Mouse (Mus musculus) midbrain, embryonic 14.5 days (tissue): ENCODE measurements around the gene Crbn. TPM values are rescaled to one million over a fixed set of nuclear protein-coding genes. Genes with fewer than 3 reads are reported as not detected.

ENCODE experiments used
- ATAC-seq: fragments of 200-750 bp; cut with Nextera tagmentation; 2 replicates; pipeline ENCODE4 v1.8.0; 2017; ENCODE audit warnings: moderate number of reproducible peaks, moderate library complexity; ENCODE audit not compliant: low FRiP score, low TSS enrichment
- DNase-seq: peaks from one replicate; pipeline ENCODE4 v3.0.0-alpha.2; 2015
- H3K27ac ChIP-seq: fragments of 300-500 bp; sonication (generic); replicated peaks from 2 replicates; pipeline ENCODE4 v1.5.1; 2014; ENCODE audit warnings: mild to moderate bottlenecking, low read depth, low read length, moderate library complexity
- H3K27me3 ChIP-seq: fragments of 300-500 bp; sonication (generic); 2 replicates; pipeline ENCODE4 v1.6.1; 2014; ENCODE audit warnings: low read length, control low read depth, mixed read lengths; ENCODE audit not compliant: control insufficient read depth, insufficient read depth
- H3K36me3 ChIP-seq: fragments of 300-500 bp; sonication (generic); 2 replicates; pipeline ENCODE4 v1.6.1; 2014; ENCODE audit warnings: low read length, control low read depth; ENCODE audit not compliant: control insufficient read depth, insufficient read depth
- H3K4me1 ChIP-seq: fragments of 300-500 bp; sonication (generic); 2 replicates; pipeline ENCODE4 v1.6.1; 2014; ENCODE audit warnings: mild to moderate bottlenecking, antibody characterized with exemption, low read length, control low read depth; ENCODE audit not compliant: control insufficient read depth, insufficient read depth
- H3K4me2 ChIP-seq: fragments of 300-500 bp; sonication (generic); 2 replicates; pipeline ENCODE4 v1.6.1; 2014; ENCODE audit warnings: mild to moderate bottlenecking, low read length, moderate library complexity
- H3K4me3 ChIP-seq: fragments of 300-500 bp; sonication (generic); replicated peaks from 2 replicates; pipeline ENCODE4 v1.5.1; 2014; ENCODE audit warnings: low read depth, low read length
- H3K9ac ChIP-seq: fragments of 300-500 bp; sonication (generic); replicated peaks from 2 replicates; pipeline ENCODE4 v1.6.1; 2014; ENCODE audit warnings: mild to moderate bottlenecking, low read length, moderate library complexity
- H3K9me3 ChIP-seq: fragments of 300-500 bp; sonication (generic); 2 replicates; pipeline ENCODE4 v1.6.1; 2016; ENCODE audit warnings: low read length, control low read depth, mixed read lengths; ENCODE audit not compliant: control insufficient read depth
- WGBS: fragments of 180-500 bp; shearing (Covaris S2); extraction: QIAGEN DNeasy Blood & Tissue Kit; methylation state at CpG from one replicate; pipeline ENCODE4 v1.1.7; 2014; 5-methylcytosine and 5-hydroxymethylcytosine counted together
- polyA plus RNA-seq: library from polyadenylated mRNA; unstranded; fragments of >200 nt; fragmentation: Nextera tagmentation; extraction: Ambion mirVana; gene quantifications from 2 replicates; pipeline ENCODE4 v1.2.1, GENCODE M21; 2014

Crbn gene
- polyA plus RNA-seq, 1 experiment from 2014 or later = 72.8 TPM

- Histone ChIP-seq H3K4me3 (no peak overlapping the region), H3K36me3 (no peaks in the 10 kb centered on the region), H3K4me2 (no peak overlapping the region), H3K4me1 (no peaks in the 10 kb centered on the region), H3K9me3 (no peaks in the 10 kb centered on the region), H3K9ac (no peak overlapping the region), H3K27me3 (no peaks in the 10 kb centered on the region), H3K27ac (no peak overlapping the region)
- no peak for ATAC-seq
- WGBS = 85% methylated on average over 4 of the region's 4 CpGs
- no peak for DNase-seq
Measured at GRCm38 (mm10) chr6:106732563-106732962, 67.3 kb downstream of the Crbn start.

Other genes starting within 250 kb of the Crbn start
- gene Il5ra, start 51.0 kb downstream of the Crbn start, polyA plus RNA-seq = 0.18 TPM in 1 of 2 replicates, not detected in the other
- 66.0 and 69.0 TPM in 2 replicates for gene Trnt1, start 31.0 kb downstream of the Crbn start, polyA plus RNA-seq